Mouse (Mus musculus) embryonic facial prominence, embryonic 14.5 days (tissue): Measurements from ENCODE around the gene Espnl. TPM values are rescaled to one million over a fixed set of nuclear protein-coding genes. Genes with fewer than 3 reads are reported as not detected.
A peak's percentile ranks its signal among the peaks of the same experiment; 100 is the strongest.

ENCODE experiments used
- ATAC-seq: fragments of 200-750 bp; cut with Nextera tagmentation; 2 replicates; pipeline ENCODE4 v1.8.0; 2017; ENCODE audit warnings: low read depth, moderate number of reproducible peaks, moderate TSS enrichment
- DNase-seq: peaks from one replicate; pipeline ENCODE4 v3.0.0-alpha.2; 2015; ENCODE audit warnings: low spot score
- H3K27ac ChIP-seq: fragments of 300-500 bp; sonication (generic); replicated peaks from 2 replicates; pipeline ENCODE4 v1.5.1; 2014; ENCODE audit warnings: low read depth, mild to moderate bottlenecking, low read length, moderate library complexity
- H3K27me3 ChIP-seq: fragments of 300-500 bp; sonication (generic); replicated peaks from 2 replicates; pipeline ENCODE4 v1.6.1; 2014; ENCODE audit warnings: low read length; ENCODE audit not compliant: control insufficient read depth, insufficient read depth
- H3K36me3 ChIP-seq: fragments of 300-500 bp; sonication (generic); 2 replicates; pipeline ENCODE4 v1.6.1; 2014; ENCODE audit warnings: low read length, mixed read lengths; ENCODE audit not compliant: control insufficient read depth, insufficient read depth
- H3K4me1 ChIP-seq: fragments of 300-500 bp; sonication (generic); 2 replicates; pipeline ENCODE4 v1.6.1; 2014; ENCODE audit warnings: antibody characterized with exemption, low read length; ENCODE audit not compliant: control insufficient read depth, insufficient read depth
- H3K4me2 ChIP-seq: fragments of 300-500 bp; sonication (generic); 2 replicates; pipeline ENCODE4 v1.6.1; 2014; ENCODE audit warnings: low read depth, mild to moderate bottlenecking, low read length, moderate library complexity, mixed read lengths
- H3K4me3 ChIP-seq: fragments of 300-500 bp; sonication (generic); 2 replicates; pipeline ENCODE4 v1.5.1; 2014; ENCODE audit warnings: low read depth, mild to moderate bottlenecking, low read length
- H3K9ac ChIP-seq: fragments of 300-500 bp; sonication (generic); 2 replicates; pipeline ENCODE4 v1.6.1; 2014; ENCODE audit warnings: low read depth, mild to moderate bottlenecking, low read length, moderate library complexity, mixed read lengths
- H3K9me3 ChIP-seq: fragments of 300-500 bp; sonication (generic); 2 replicates; pipeline ENCODE4 v1.6.1; 2016; ENCODE audit warnings: low read length; ENCODE audit not compliant: control insufficient read depth
- WGBS: fragments of 180-500 bp; shearing (Covaris S2); extraction: QIAGEN DNeasy Blood & Tissue Kit; methylation state at CpG from one replicate; pipeline ENCODE4 v1.1.7; 2014; 5-methylcytosine and 5-hydroxymethylcytosine counted together
- polyA plus RNA-seq: library from polyadenylated mRNA; unstranded; fragments of >200 nt; fragmentation: Nextera tagmentation; extraction: Ambion mirVana; gene quantifications from 2 replicates; pipeline ENCODE4 v1.2.1, GENCODE M21; 2014

Espnl gene
- polyA plus RNA-seq, 1 experiment from 2014 or later = not detected

DNA sequence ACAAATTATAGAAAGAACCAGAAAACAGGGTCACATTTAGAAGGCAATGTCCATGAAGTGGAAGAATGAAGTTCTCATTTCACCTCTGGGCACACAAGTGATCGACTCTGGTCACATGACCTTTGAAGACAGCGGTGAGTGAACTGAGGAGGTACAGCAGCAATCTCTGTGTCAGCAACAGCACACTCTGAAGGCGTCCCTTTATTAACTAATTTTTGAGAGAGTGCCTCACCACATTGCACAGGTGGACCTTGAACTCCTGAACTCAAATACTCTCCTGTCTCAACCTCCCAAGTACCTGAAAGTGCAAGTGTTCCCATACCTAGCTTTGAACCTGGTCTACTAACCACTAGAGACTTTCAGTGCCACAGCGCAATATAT lies 59.2 kb downstream of the Espnl start:
- Histone ChIP-seq H3K36me3 (peaks cover 92% of the 10 kb centered on the region), H3K9ac (no peak overlapping the region), H3K4me1 (no peaks in the 10 kb centered on the region), H3K9me3 (no peaks in the 10 kb centered on the region), H3K4me2 (no peak overlapping the region), H3K27me3 (no peaks in the 10 kb centered on the region), H3K27ac (no peak overlapping the region), H3K4me3 (no peak overlapping the region)
- WGBS = 94% methylated on average over 4 of the region's 4 CpGs
- DNase-seq = no peak
- ATAC-seq = no peak

DNA sequence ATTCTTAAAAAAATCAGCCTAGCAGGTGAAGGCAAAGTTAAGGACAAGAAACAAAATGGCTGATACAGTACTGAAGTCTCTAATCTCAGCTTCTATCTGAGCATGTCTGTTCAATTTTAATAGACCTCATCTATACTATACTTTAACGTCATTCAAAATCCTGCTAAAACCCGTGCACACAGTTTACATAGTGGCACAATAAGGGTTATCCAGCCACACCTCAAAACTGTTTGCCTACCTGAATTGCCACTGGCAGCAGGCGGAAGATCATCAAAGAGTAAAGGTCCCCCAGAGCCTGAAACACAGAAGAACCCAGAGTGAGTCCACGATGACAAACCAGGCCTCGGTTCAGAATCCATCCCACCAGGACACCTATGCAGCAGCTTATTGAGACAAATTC lies 68.5 kb downstream of the Espnl start:
- Histone ChIP-seq H3K9ac (no peak overlapping the region), H3K4me3 (no peak overlapping the region), H3K36me3 (peaks cover 84% of the 10 kb centered on the region), H3K27ac (no peak overlapping the region), H3K4me1 (no peaks in the 10 kb centered on the region), H3K27me3 (no peaks in the 10 kb centered on the region), H3K9me3 (no peaks in the 10 kb centered on the region), H3K4me2 (no peak overlapping the region)
- no peak for ATAC-seq
- 97% methylated on average over 5 of the region's 5 CpGs for WGBS
- DNase-seq = no peak

DNA sequence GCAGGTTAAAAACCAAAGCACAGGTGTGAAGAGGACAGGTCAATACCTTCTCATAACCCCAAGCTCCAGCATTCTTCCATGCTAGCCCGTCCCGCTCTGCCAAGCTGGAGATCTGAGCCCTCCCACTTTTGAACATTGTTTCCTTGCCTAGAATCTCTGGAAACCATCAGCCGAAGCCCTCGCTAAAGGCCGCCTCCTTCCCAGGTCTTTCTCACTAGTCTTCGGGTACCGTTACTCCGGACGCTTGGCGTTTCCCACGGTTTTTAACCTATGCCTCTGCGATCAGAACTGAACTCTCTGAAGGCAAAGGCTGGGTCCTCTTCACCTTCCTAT lies 76.0 kb downstream of the Espnl start:
- ATAC-seq (no peak), DNase-seq (no peak)
- Histone ChIP-seq H3K4me1 (peaks cover 15% of the 10 kb centered on the region), H3K27me3 (no peaks in the 10 kb centered on the region), H3K27ac (peak overlapping the region; percentile 88), H3K9me3 (no peaks in the 10 kb centered on the region), H3K36me3 (peaks cover 29% of the 10 kb centered on the region), H3K9ac (peak overlapping the region; percentile 95), H3K4me3 (peak overlapping the region; percentile 94), H3K4me2 (peak overlapping the region; percentile 83)
- 0% methylated on average over 12 of the region's 12 CpGs for WGBS

Other genes starting within 250 kb of the Espnl start
- gene Rbm44, start 177.0 kb upstream of the Espnl start, polyA plus RNA-seq = 0.85 and 1.1 TPM in 2 replicates
- gene Ramp1, start 142.3 kb upstream of the Espnl start, polyA plus RNA-seq = 13.5 and 21.7 TPM in 2 replicates
- 70.2 and 78.7 TPM in 2 replicates for gene Ube2f, start 71.8 kb upstream of the Espnl start, polyA plus RNA-seq
- gene Scly, start 23.7 kb upstream of the Espnl start, polyA plus RNA-seq = 9.6 and 10.0 TPM in 2 replicates
- gene Klhl30, start 28.9 kb downstream of the Espnl start, polyA plus RNA-seq = 7.0 and 10.0 TPM in 2 replicates
- 1.5 and 2.5 TPM in 2 replicates for gene Erfe, start 44.4 kb downstream of the Espnl start, polyA plus RNA-seq
- 138 and 146 TPM in 2 replicates for gene Ilkap, start 76.7 kb downstream of the Espnl start, polyA plus RNA-seq
- 106 and 114 TPM in 2 replicates for gene Hes6, start 92.0 kb downstream of the Espnl start, polyA plus RNA-seq
- gene Per2, start 137.2 kb downstream of the Espnl start, polyA plus RNA-seq = 3.9 and 4.7 TPM in 2 replicates
- gene Traf3ip1, start 172.6 kb downstream of the Espnl start, polyA plus RNA-seq = 5.5 and 6.8 TPM in 2 replicates
- gene Asb1, start 218.5 kb downstream of the Espnl start, polyA plus RNA-seq = 8.0 TPM in 2 replicates